Mouse (Mus musculus) C2C12 (cell line): ENCODE results near the gene Ptbp2.

Source experiments
- CEBPB ChIP-seq: IDR thresholded peaks from one replicate; pipeline ENCODE4 v1.6.1; 2011; ENCODE audit warnings: low read depth, mild to moderate bottlenecking, control low read depth, moderate library complexity
- CTCF ChIP-seq: IDR thresholded peaks from one replicate; pipeline ENCODE4 v1.5.1; 2011; ENCODE audit not compliant: control insufficient read depth, insufficient read depth, insufficient read length
- MAX ChIP-seq: IDR thresholded peaks from one replicate; pipeline ENCODE4 v1.6.1; 2011; ENCODE audit warnings: mild to moderate bottlenecking, control low read depth
- MYOD1 ChIP-seq: IDR thresholded peaks from one replicate; pipeline ENCODE4 v1.6.1; 2011; ENCODE audit warnings: low read depth; ENCODE audit not compliant: control insufficient read depth, insufficient read length
- MYOG ChIP-seq: IDR thresholded peaks from one replicate; pipeline ENCODE4 v1.6.1; 2011; ENCODE audit not compliant: control insufficient read depth, insufficient read length; ENCODE audit errors: extremely low read depth

DNA sequence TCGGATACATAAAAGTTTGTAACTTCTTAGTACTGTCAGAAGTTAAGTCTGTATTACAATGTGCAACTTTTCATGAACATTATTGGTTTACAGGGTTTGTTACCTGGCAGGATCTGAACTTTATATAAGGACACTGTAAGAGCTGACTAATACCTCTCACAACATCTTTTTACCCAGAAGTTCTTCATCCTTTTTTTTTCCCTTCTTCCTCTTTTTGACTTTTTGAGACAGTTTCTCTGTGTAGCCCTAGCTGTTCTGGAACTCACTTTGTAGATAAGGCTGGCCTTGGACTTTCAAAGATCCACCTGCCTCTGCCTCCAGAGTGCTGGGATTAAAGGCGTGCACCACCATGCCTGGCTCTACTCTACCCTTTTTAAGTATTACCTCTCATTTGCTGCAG lies 11.5 kb downstream of the Ptbp2 start:
- TF ChIP-seq CTCF = no peak
- TF ChIP-seq MYOD1 = no peak
- no peak for TF ChIP-seq MAX
- no peak for TF ChIP-seq MYOG
- TF ChIP-seq CEBPB = no peak
